Mouse (Mus musculus): ENCODE measurements around the gene Tmem190.

DNA sequence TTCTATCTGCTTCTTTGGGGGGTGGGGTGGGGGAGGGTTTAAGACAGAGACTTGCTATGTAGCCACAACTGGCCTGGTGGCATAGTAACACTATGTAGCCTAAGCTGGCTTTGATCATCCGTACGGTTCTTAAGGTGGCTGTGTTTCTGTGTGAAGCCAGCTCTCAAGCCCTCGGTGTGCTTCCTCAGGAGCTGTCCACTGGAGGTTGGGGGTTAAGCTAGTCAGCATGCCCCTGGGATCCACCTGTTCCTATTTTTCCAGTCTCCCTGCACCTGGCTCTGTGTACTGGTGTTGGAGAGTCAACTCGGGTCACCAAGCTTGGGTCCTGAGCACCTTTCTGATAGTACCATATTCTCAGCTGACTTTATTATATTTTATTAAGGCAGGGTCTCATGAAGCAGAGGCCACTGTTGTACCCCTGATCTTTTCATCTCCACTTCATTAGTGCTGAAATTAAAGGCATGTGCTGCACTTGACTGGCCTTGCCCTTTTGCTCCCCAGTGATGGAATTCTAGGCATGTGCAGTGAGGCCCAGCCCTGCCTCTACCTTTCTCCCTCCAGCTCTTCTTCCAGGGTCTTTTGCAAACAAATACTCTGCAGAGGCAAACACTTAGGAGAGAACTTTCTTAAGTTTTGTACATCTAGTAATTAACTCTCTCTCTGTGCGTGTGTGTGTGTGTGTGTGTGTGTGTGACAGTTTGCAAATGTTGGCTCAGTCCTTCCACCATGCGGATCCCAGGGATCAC is 39.6 kb downstream of the Tmem190 start:
- TF ChIP-seq CTCF (IDR thresholded peaks at IDR 0.05; ENCODE audit: insufficient read depth, low read length) (no peak), POLR2A (IDR thresholded peaks at IDR 0.05; ENCODE audit: borderline replicate concordance, extremely low read depth, low read depth, low read length) (no peak)
